Mouse (Mus musculus): ENCODE results near the gene Fsd1. TPM values are rescaled to one million over a fixed set of nuclear protein-coding genes. Genes with fewer than 3 reads are reported as not detected.

The Fsd1 gene
- total and polyA plus RNA-seq, 3 experiments = 0.21 TPM; not detected in 2

DNA sequence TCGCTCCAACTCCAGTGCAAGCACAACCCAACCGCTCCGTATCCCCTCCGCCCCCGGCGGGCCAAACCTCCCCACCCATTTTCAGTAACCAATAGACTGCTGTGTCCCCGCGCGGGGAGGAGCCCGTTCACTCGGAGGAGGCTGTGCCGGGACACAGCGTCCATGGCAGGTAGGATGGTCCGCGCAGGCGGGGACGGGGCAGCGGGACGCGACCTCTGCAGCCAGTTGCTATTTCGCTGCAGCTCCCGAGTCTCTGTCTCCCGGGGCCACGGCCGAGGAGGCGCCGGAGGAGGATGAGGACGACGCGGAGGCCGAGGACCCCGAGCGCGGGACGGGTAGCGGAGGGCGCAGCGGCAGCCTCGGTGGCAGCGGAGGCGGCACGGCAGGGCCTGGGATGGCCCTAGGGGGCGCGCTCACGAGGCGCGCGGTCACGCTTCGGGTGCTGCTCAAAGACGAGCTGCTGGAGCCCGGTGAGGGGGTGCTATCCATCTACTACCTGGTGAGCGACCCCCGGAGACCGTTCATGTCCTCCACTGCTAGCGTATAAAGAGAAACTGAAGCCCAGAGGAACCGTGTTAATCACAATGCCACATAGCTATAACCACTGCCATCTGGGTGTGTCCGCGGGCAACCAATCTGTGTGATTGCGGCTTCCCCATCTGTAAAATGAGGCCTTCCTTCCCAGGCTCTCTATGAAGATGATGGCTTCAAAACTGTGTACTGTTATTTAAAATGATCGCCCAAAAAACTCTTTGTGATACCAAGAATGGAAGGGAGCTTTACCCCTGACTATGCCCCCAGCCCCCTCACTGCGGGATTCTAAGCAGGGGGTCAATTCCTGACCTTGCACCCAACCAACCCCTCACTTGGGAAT lies 23.0 kb downstream of the Fsd1 start:
- Histone ChIP-seq H3K79me2 (replicated peaks; ENCODE audit: control insufficient read depth, extremely low read depth, insufficient read depth, poor library complexity, severe bottlenecking) (peaks cover 5% of the 10 kb centered on the region; the same call in 1 of the 2 replicates), H3K4me2 (ENCODE audit: insufficient read depth, low read depth, poor library complexity, severe bottlenecking) (peak overlapping the region; percentile 94), H3K27me3 (replicated peaks) (no peaks in the 10 kb centered on the region), H3K27ac (ENCODE audit: insufficient read depth, low read depth) (peak overlapping the region; percentile 45; the same call in 1 of the 2 replicates), H3K4me1 (ENCODE audit: control insufficient read depth in 1 of 2, insufficient read depth in 2 of 2) (peaks cover 9 to 27% of the 10 kb centered on the region in 2 experiments), H3K9ac (ENCODE audit: insufficient read depth, low read depth) (peak overlapping the region; percentile 82), H3K4me3 (replicated peaks in 1 of 3; ENCODE audit: low read depth in 2 of 3, low read length in 2 of 3, poor library complexity in 1 of 3) (peak overlapping the region; percentile 65 to 91 (median 77)), H3K36me3 (replicated peaks in 1 of 2; ENCODE audit: control insufficient read depth in 1 of 2, insufficient read depth in 1 of 2, low read length in 1 of 2) (peaks cover 16 to 28% of the 10 kb centered on the region in 2 experiments), H3K9me3 (replicated peaks; ENCODE audit: low read length) (no peaks in the 10 kb centered on the region)
- dilution Hi-C loops (cut with MboI; ENCODE audit: extremely low pct_ligation_motif_present, extremely low pct_unique_long_range_greater_than_20kb, low sequenced_read_pairs) (no loop called here), in situ Hi-C loops (cut with MboI; ENCODE audit: low pct_ligation_motif_present, low pct_unique_long_range_greater_than_20kb, low sequenced_read_pairs) (loop anchor here (5.0 kb wide), 1 partner anchor 37 kb away; the partner anchor contains the start of gene Shd)
- no peak for TF ChIP-seq JUN (IDR thresholded peaks at IDR 0.05; ENCODE audit: insufficient read depth, low read depth, low read length)
- TF ChIP-seq MAZ (IDR thresholded peaks at IDR 0.05; ENCODE audit: low read depth, low read length) = peak; percentile 57
- TF ChIP-seq MYC (IDR thresholded peaks at IDR 0.05; ENCODE audit: low read depth, low read length) = 0 out of 2 replicates have a peak, but pooled peaks have one; percentile 2
- peak; percentile 36; the same call in 1 of the 2 replicates for TF ChIP-seq BHLHE40 (IDR thresholded peaks at IDR 0.05; ENCODE audit: low read depth, low read length)
- peak; percentile 72 for TF ChIP-seq POLR2A (IDR thresholded peaks at IDR 0.05; ENCODE audit: low read depth, low read length)
- TF ChIP-seq CTCF (conservative IDR thresholded peaks at IDR 0.05 in 1 of 2, IDR thresholded peaks at IDR 0.05 in 1 of 2; ENCODE audit: low read depth in 2 of 2, low read length in 2 of 2) = peak in 1 of 2 experiments; percentile 57; a peak in 2 of 4 replicates
- no peak for TF ChIP-seq USF1 (IDR thresholded peaks at IDR 0.05; ENCODE audit: low read depth, low read length)
- peak; percentile 27; the same call in 1 of the 2 replicates for TF ChIP-seq TCF12 (IDR thresholded peaks at IDR 0.05; ENCODE audit: low read depth, low read length)
- TF ChIP-seq NELFE (IDR thresholded peaks at IDR 0.05; ENCODE audit: low read depth, low read length) = peak; percentile 83
- TF ChIP-seq ZMIZ1 (IDR thresholded peaks at IDR 0.05; ENCODE audit: low read depth, low read length) = peak; percentile 42
- no peak; the same call in 1 of the 2 replicates for TF ChIP-seq RCOR1 (conservative IDR thresholded peaks at IDR 0.05; ENCODE audit: low read depth, low read length)
- 0 out of 2 replicates have a peak, but pooled peaks have one; percentile 27 for TF ChIP-seq TBP (conservative IDR thresholded peaks at IDR 0.05; ENCODE audit: low read depth, low read length)
- TF ChIP-seq NRF1 (IDR thresholded peaks at IDR 0.05; ENCODE audit: low read depth, low read length) = 0 out of 2 replicates have a peak, but pooled peaks have one; percentile 46
- 0 out of 2 replicates have a peak, but pooled peaks have one; percentile 34 for TF ChIP-seq MAX (IDR thresholded peaks at IDR 0.05; ENCODE audit: low read length)
- peak; percentile 16; the same call in 1 of the 2 replicates for TF ChIP-seq IRF4 (IDR thresholded peaks at IDR 0.05; ENCODE audit: low read depth, low read length)
- TF ChIP-seq MXI1 (IDR thresholded peaks at IDR 0.05; ENCODE audit: low read depth, low read length) = peak; percentile 67; the same call in 1 of the 2 replicates
- TF ChIP-seq UBTF (IDR thresholded peaks at IDR 0.05; ENCODE audit: low read depth, low read length) = 0 out of 2 replicates have a peak, but pooled peaks have one; percentile 44
- no peak; the same call in 1 of the 2 replicates for TF ChIP-seq MEF2A (IDR thresholded peaks at IDR 0.05; ENCODE audit: borderline replicate concordance, low read depth, low read length)
- DNase-seq (ENCODE audit: extremely low read depth) = peak; percentile 89

Measured in CH12.LX (cell line).